Comparison of ENCODE assay signal across 8 mouse cellular contexts in the genomic region with DNA sequence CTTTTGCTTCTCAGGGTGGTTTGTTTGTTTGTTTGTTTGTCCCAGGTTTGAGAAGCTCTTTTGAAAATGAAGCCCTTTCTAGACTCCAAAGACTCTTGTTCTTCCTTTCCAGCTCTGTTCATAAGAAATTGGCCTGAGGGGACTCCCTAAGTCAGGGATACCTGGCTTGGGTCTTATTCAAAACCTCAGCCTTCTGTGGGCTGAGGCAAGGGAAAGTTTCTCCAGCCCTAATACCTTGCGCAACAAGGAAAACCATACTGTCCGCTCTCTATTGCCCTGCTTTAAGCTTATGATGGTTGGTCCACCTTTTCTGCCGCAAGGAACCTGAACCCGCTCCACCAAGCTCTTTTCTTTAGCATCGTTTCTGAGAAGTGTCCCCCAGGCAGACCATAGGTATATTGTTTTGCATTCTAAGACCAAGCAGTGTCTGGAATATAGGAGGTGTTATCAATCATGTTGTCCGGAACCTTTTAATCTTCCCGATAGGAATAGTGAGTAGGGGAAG. TPM values are rescaled to one million over a fixed set of nuclear protein-coding genes. Genes with fewer than 3 reads are reported as not detected.
DNase-seq lines count a peak whose midpoint lies in the region; ATAC-seq and TF ChIP-seq lines count a peak whose summit lies in the region.

No protein-coding gene starts in this region.

- H3K27me3 ChIP-seq in heart, embryonic 14.5 days (ENCODE audit: control insufficient read depth, insufficient read depth, low read length): no peaks in the 10 kb centered on the region
- no peaks in the 10 kb centered on the region for H3K27me3 ChIP-seq in embryonic facial prominence, embryonic 13.5 days
- H3K27me3 ChIP-seq in intestine, embryonic 15.5 days (replicated peaks): no peaks in the 10 kb centered on the region
- H3K27me3 ChIP-seq in myocyte (ENCODE audit: control insufficient read depth, insufficient read depth, insufficient read length): no peaks in the 10 kb centered on the region

- H3K36me3 ChIP-seq in heart, embryonic 14.5 days (ENCODE audit: control insufficient read depth, insufficient read depth, low read length): no peaks in the 10 kb centered on the region
- H3K36me3 ChIP-seq in embryonic facial prominence, embryonic 13.5 days: no peaks in the 10 kb centered on the region
- H3K36me3 ChIP-seq in intestine, embryonic 15.5 days: no peaks in the 10 kb centered on the region
- no peaks in the 10 kb centered on the region for H3K36me3 ChIP-seq in myocyte (ENCODE audit: control insufficient read depth, insufficient read depth)

- H3K79me2 ChIP-seq in myocyte (ENCODE audit: control insufficient read depth, insufficient read depth): peaks cover 30% of the 10 kb centered on the region

- peak overlapping the region in 1 of 2 experiments; percentile 87; a peak in 2 of 4 replicates for H3K4me3 ChIP-seq in heart, embryonic 14.5 days (ENCODE audit: control insufficient read depth in 1 of 2, insufficient read depth in 1 of 2, low read depth in 1 of 2, low read length in 2 of 2)
- H3K4me3 ChIP-seq in embryonic facial prominence, embryonic 13.5 days: peak overlapping the region; percentile 87
- no peak overlapping the region; the same call in 1 of the 2 replicates for H3K4me3 ChIP-seq in intestine, embryonic 15.5 days (replicated peaks)
- peak overlapping the region; percentile 82 for H3K4me3 ChIP-seq in myocyte

- no peak for DNase-seq in heart, postnatal 14 days
- no peak for DNase-seq in ovary, postnatal 10 days (ENCODE audit: low spot score)
- no peak for DNase-seq in lung, postnatal 14 days
- DNase-seq in retina, postnatal 1 day: no peak

- WGBS in heart, embryonic 14.5 days: 67% methylated on average over 7 of the region's 7 CpGs
- 44% methylated on average over 7 of the region's 7 CpGs for WGBS in embryonic facial prominence, embryonic 13.5 days
- WGBS in intestine, embryonic 15.5 days: 68% methylated on average over 7 of the region's 7 CpGs

- H3ac ChIP-seq in myocyte (ENCODE audit: control insufficient read depth, insufficient read length): peak overlapping the region; percentile 35

- H3K4me1 ChIP-seq in heart, embryonic 14.5 days (ENCODE audit: control insufficient read depth in 2 of 2, insufficient read depth in 2 of 2, low read length in 2 of 2): peaks cover 4 to 19% of the 10 kb centered on the region in 2 experiments
- H3K4me1 ChIP-seq in embryonic facial prominence, embryonic 13.5 days: peaks cover 31% of the 10 kb centered on the region
- H3K4me1 ChIP-seq in intestine, embryonic 15.5 days (replicated peaks): no peaks in the 10 kb centered on the region

- H3K9me3 ChIP-seq in heart, embryonic 14.5 days (ENCODE audit: control insufficient read depth, low read length): no peaks in the 10 kb centered on the region
- H3K9me3 ChIP-seq in embryonic facial prominence, embryonic 13.5 days: no peaks in the 10 kb centered on the region
- no peaks in the 10 kb centered on the region for H3K9me3 ChIP-seq in intestine, embryonic 15.5 days

- peak overlapping the region; percentile 83 for H3K4me2 ChIP-seq in heart, embryonic 14.5 days (ENCODE audit: low read length)
- H3K4me2 ChIP-seq in embryonic facial prominence, embryonic 13.5 days: peak overlapping the region; percentile 77
- peak overlapping the region; percentile 97 for H3K4me2 ChIP-seq in intestine, embryonic 15.5 days (replicated peaks)
- H3K4me2 ChIP-seq in myocyte (ENCODE audit: low read depth): peak overlapping the region; percentile 66

- no peak for TF ChIP-seq POLR2A in myocyte (IDR thresholded peaks at IDR 0.05; ENCODE audit: insufficient read length, low read depth)

- no peak overlapping the region for H3K27ac ChIP-seq in heart, embryonic 14.5 days (replicated peaks in 1 of 2; ENCODE audit: control insufficient read depth in 1 of 2, insufficient read depth in 1 of 2, low read depth in 2 of 2, low read length in 2 of 2)
- peak overlapping the region; percentile 94 for H3K27ac ChIP-seq in embryonic facial prominence, embryonic 13.5 days
- H3K27ac ChIP-seq in intestine, embryonic 15.5 days: no peak overlapping the region

- intact Hi-C loops in heart, postnatal 14 days (cut with DNase I): loop anchor here (5.0 kb wide), 1 partner anchor 84 kb away; no protein-coding TSS in a partner anchor

- no peak for ATAC-seq in heart, embryonic 14.5 days (ENCODE audit: insufficient number of reproducible peaks, insufficient read depth, low FRiP score, low read depth)
- ATAC-seq in embryonic facial prominence, embryonic 13.5 days (ENCODE audit: insufficient number of reproducible peaks, insufficient read depth, low FRiP score, low TSS enrichment, low read depth): no peak
- ATAC-seq in intestine, embryonic 15.5 days: no peak

- no peak overlapping the region; the same call in 1 of the 2 replicates for H3K9ac ChIP-seq in heart, embryonic 14.5 days (ENCODE audit: low read length)
- no peak overlapping the region for H3K9ac ChIP-seq in embryonic facial prominence, embryonic 13.5 days
- H3K9ac ChIP-seq in intestine, embryonic 15.5 days: no peak overlapping the region

TF ChIP-seq in myocyte, 11 proteins besides CTCF, POLR2A, EP300 and RAD21:
- TF ChIP-seq MYOD1 (IDR thresholded peaks at IDR 0.05; ENCODE audit: control insufficient read depth in 1 of 3, insufficient read length in 2 of 3, low read depth in 2 of 3): no peak
- no peak for TF ChIP-seq E2F4 (IDR thresholded peaks at IDR 0.05; ENCODE audit: insufficient read depth)
TF ChIP-seq in myocyte: peak in this region for 0.

RNA-seq across cellular contexts. Expression of a gene that starts 1.0 kb away (rescaled TPM):
- polyA plus RNA-seq in heart, embryonic 14.5 days (2014; fragmentation: Nextera tagmentation; extraction: Ambion mirVana): 17.3 and 17.4 TPM in 2 replicates
- total RNA-seq in heart, postnatal 14 days (2021): 10 to 100 TPM in 1 of 2 experiments, 1 to 10 TPM in 1; 9.9 to 12.0 TPM
- 19.9 and 21.2 TPM in 2 replicates for polyA plus RNA-seq in embryonic facial prominence, embryonic 13.5 days (2015; fragmentation: Nextera tagmentation; extraction: Ambion mirVana)
- polyA plus RNA-seq in intestine, embryonic 15.5 days (2015; fragmentation: Nextera tagmentation; extraction: Ambion mirVana): 8.5 and 8.8 TPM in 2 replicates
- polyA plus RNA-seq in myocyte (2012; fragmentation: generic; extraction: Trizol): 6.1 TPM
